Mouse (Mus musculus) layer of hippocampus, postnatal 10 days (tissue): ENCODE data around the gene Sptbn1. TPM values are rescaled to one million over a fixed set of nuclear protein-coding genes. Genes with fewer than 3 reads are reported as not detected.

ENCODE experiments used
- DNase-seq, 2 experiments: peaks; one replicate each; pipeline ENCODE4 v3.0.0; 2021; ENCODE audit warnings: low spot score in 2 of 2
- total RNA-seq, 2 experiments: library from RNA; stranded (reverse); gene quantifications; 2 replicates each; pipeline ENCODE4 v1.2.3; 2021

Gene Sptbn1
- total RNA-seq, 2 experiments from 2014 or later, result 682 to 697 TPM

- no peak for DNase-seq
Observed at GRCm38 (mm10) chr11:30137081-30137480, 130.9 kb downstream of the Sptbn1 start.

GRCm38 (mm10) chr11:30134058-30134457 lies 133.9 kb downstream of the Sptbn1 start:
- no peak for DNase-seq

- DNase-seq, result no peak
Observed at GRCm38 (mm10) chr11:30132581-30132980, 135.4 kb downstream of the Sptbn1 start.

- DNase-seq, result no peak
Observed at GRCm38 (mm10) chr11:30131640-30132039, 136.3 kb downstream of the Sptbn1 start.

- no peak for DNase-seq
Observed at GRCm38 (mm10) chr11:30129339-30129738, 138.6 kb downstream of the Sptbn1 start.

- no peak for DNase-seq
Observed at GRCm38 (mm10) chr11:30126840-30127239, 141.1 kb downstream of the Sptbn1 start.

GRCm38 (mm10) chr11:30118038-30118437 lies 149.9 kb downstream of the Sptbn1 start:
- no peak for DNase-seq

- DNase-seq, result no peak
Observed at GRCm38 (mm10) chr11:30113631-30114030, 154.3 kb downstream of the Sptbn1 start.

GRCm38 (mm10) chr11:30110634-30111033 lies 157.3 kb downstream of the Sptbn1 start:
- no peak for DNase-seq

GRCm38 (mm10) chr11:30104177-30104576 lies 163.8 kb downstream of the Sptbn1 start:
- no peak for DNase-seq

- DNase-seq, result no peak
Observed at GRCm38 (mm10) chr11:30102594-30102993, 165.4 kb downstream of the Sptbn1 start.

- DNase-seq, result no peak
Observed at GRCm38 (mm10) chr11:30101796-30102195, 166.2 kb downstream of the Sptbn1 start.

GRCm38 (mm10) chr11:30101162-30101561 lies 166.8 kb downstream of the Sptbn1 start:
- no peak for DNase-seq

- DNase-seq, result no peak
Observed at GRCm38 (mm10) chr11:30099916-30100315, 168.1 kb downstream of the Sptbn1 start.

GRCm38 (mm10) chr11:30095212-30095773 lies 172.7 kb downstream of the Sptbn1 start:
- no peak for DNase-seq

- DNase-seq, result no peak
Observed at GRCm38 (mm10) chr11:30091892-30092291, 176.1 kb downstream of the Sptbn1 start.

GRCm38 (mm10) chr11:30085114-30085513 lies 182.9 kb downstream of the Sptbn1 start:
- DNase-seq, result no peak

- DNase-seq, result no peak
Observed at GRCm38 (mm10) chr11:30057299-30057698, 210.7 kb downstream of the Sptbn1 start.

Other genes with a start within 250 kb of the Sptbn1 start
- gene Eml6, start 242.1 kb downstream of the Sptbn1 start, total RNA-seq, result 10 to 100 TPM; 32.5 to 39.1 TPM
- under 1 TPM; 0.41 to 0.89 TPM for gene 4930505A04Rik, start 203.7 kb upstream of the Sptbn1 start, total RNA-seq